Comparison of ENCODE assay signal across 21 mouse cellular contexts in the genomic region with DNA sequence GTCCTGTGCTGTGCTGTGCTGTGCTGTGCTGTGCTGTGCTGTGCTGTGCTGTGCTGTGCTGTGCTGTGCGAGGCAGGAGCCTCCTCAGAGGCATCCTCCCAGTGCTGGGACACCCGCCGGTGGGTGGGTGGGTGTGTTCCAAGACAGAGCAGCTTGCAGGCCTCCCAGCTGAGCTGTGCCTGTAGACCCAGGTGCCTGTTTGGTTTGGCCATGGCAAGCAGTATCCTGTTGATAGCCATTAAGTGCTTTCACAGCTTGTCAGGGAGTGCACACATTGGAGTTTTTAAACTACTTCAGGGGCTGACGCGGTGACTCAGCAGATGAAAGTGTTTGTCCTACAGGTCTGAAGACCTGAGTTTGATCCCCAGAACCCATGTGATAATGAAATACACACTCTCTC.
DNase-seq lines count a peak whose midpoint lies in the region; ATAC-seq and TF ChIP-seq lines count a peak whose summit lies in the region.
"Had no signal": no experiment of that assay in that cellular context is flagged by ENCODE, and none has a peak within 500 bp of the region (broad histone marks: within the 10 kb centered on the region; RNA-seq: fewer than 3 reads in every experiment).

No protein-coding gene starts in this region.

- no peak overlapping the region for H3K4me2 ChIP-seq in lung, embryonic 16.5 days (ENCODE audit: low read depth, low read length)
- H3K4me2 ChIP-seq: forebrain, embryonic 13.5 days; heart, embryonic 13.5 days; hindbrain, embryonic 13.5 days; intestine, embryonic 15.5 days had no signal

- peak; percentile 51 for ATAC-seq in lung, embryonic 16.5 days (ENCODE audit: low read depth)
- ATAC-seq: forebrain, embryonic 13.5 days; forebrain, embryonic 16.5 days; hindbrain, embryonic 16.5 days; intestine, embryonic 15.5 days had no signal

- H3K27me3 ChIP-seq in heart, embryonic 10.5 days (ENCODE audit: insufficient read depth, poor library complexity, severe bottlenecking), result 0 out of 2 replicates have a peak, but pooled peaks cover 3% of the 10 kb centered on the region
- no peaks in the 10 kb centered on the region for H3K27me3 ChIP-seq in lung, embryonic 16.5 days (ENCODE audit: control insufficient read depth, insufficient read depth, low read depth, low read length)
- H3K27me3 ChIP-seq: forebrain, embryonic 13.5 days; heart, embryonic 13.5 days; hindbrain, embryonic 13.5 days; intestine, embryonic 15.5 days had no signal

- no peak overlapping the region for H3K4me3 ChIP-seq in gastrocnemius, adult 2 months
- H3K4me3 ChIP-seq in heart, embryonic 10.5 days, result no peak overlapping the region
- no peak overlapping the region for H3K4me3 ChIP-seq in lung, embryonic 16.5 days (ENCODE audit: low read length)
- H3K4me3 ChIP-seq: forebrain, embryonic 10.5 days; forebrain, embryonic 13.5 days; heart, adult 2 months; heart, embryonic 13.5 days; hindbrain, embryonic 10.5 days; hindbrain, embryonic 13.5 days; intestine, embryonic 15.5 days had no signal

- H3K4me1 ChIP-seq in heart, embryonic 10.5 days, result peaks cover 30% of the 10 kb centered on the region
- peaks cover 7% of the 10 kb centered on the region for H3K4me1 ChIP-seq in lung, embryonic 16.5 days (replicated peaks; ENCODE audit: control insufficient read depth, insufficient read depth, low read length)
- H3K4me1 ChIP-seq: forebrain, embryonic 13.5 days had no signal

- peak; percentile 12 for DNase-seq in gastrocnemius, postnatal 14 days
- no peak for DNase-seq in gastrocnemius, adult 2 months
- peak; percentile 18 to 24 for DNase-seq in heart, postnatal 10 days
- DNase-seq in heart, embryonic 10.5 days (ENCODE audit: low spot score), result no peak
- no peak for DNase-seq in lung, postnatal 25 days (ENCODE audit: low spot score)
- DNase-seq: adrenal gland, postnatal 10 days; adrenal gland, postnatal 36 days; cerebellum, adult 18-20 months; cerebellum, adult 9-10 months; cerebellum, postnatal 14 days; gastrocnemius, postnatal 25 days had no signal

- no peak for TF ChIP-seq CTCF in gastrocnemius, adult 2 months (IDR thresholded peaks at IDR 0.05)

- no peaks in the 10 kb centered on the region for H3K9me3 ChIP-seq in heart, embryonic 10.5 days
- H3K9me3 ChIP-seq in lung, embryonic 16.5 days (ENCODE audit: control insufficient read depth, low read length), result no peaks in the 10 kb centered on the region
- H3K9me3 ChIP-seq: forebrain, embryonic 10.5 days; forebrain, embryonic 13.5 days; heart, embryonic 13.5 days; hindbrain, embryonic 10.5 days; hindbrain, embryonic 13.5 days; intestine, embryonic 15.5 days had no signal

- WGBS in heart, embryonic 10.5 days, result 67% methylated on average over 5 of the region's 5 CpGs
- WGBS in lung, embryonic 16.5 days, result 42% methylated on average over 5 of the region's 5 CpGs

- H3K36me3 ChIP-seq in heart, embryonic 10.5 days, result no peaks in the 10 kb centered on the region
- no peaks in the 10 kb centered on the region for H3K36me3 ChIP-seq in lung, embryonic 16.5 days (ENCODE audit: control insufficient read depth, insufficient read depth, low read length)
- H3K36me3 ChIP-seq: forebrain, embryonic 10.5 days; heart, embryonic 13.5 days; hindbrain, embryonic 10.5 days; hindbrain, embryonic 13.5 days; intestine, embryonic 15.5 days had no signal

- H3K27ac ChIP-seq in gastrocnemius, adult 2 months, result no peak overlapping the region
- H3K27ac ChIP-seq in heart, embryonic 10.5 days, result no peak overlapping the region
- H3K27ac ChIP-seq in lung, embryonic 16.5 days (ENCODE audit: low read length), result no peak overlapping the region
- H3K27ac ChIP-seq: forebrain, embryonic 10.5 days; forebrain, embryonic 13.5 days; heart, adult 2 months; heart, embryonic 13.5 days; hindbrain, embryonic 10.5 days; hindbrain, embryonic 13.5 days; intestine, embryonic 15.5 days had no signal

- H3K9ac ChIP-seq in lung, embryonic 16.5 days (ENCODE audit: low read length), result no peak overlapping the region
- H3K9ac ChIP-seq: forebrain, embryonic 13.5 days; heart, embryonic 13.5 days; hindbrain, embryonic 13.5 days; intestine, embryonic 15.5 days had no signal

- intact Hi-C loops in gastrocnemius, postnatal 14 days (cut with DNase I; ENCODE audit: low total_unique reads), result no loop called here
- intact Hi-C loops in gastrocnemius, adult 2 months (cut with DNase I), result no loop called here
- intact Hi-C loops in heart, postnatal 10 days (cut with DNase I), result no loop called here

Comparison
In these comparisons a context has a peak if more than half of its experiments do, and no peak if none do; other contexts are left out.
1. DNase-seq: peak in gastrocnemius, postnatal 14 days (single experiment) and heart, postnatal 10 days (2 of 2); none in gastrocnemius, adult 2 months (single experiment), heart, embryonic 10.5 days (single experiment) and lung, postnatal 25 days (single experiment).